Comparison of ENCODE assay signal across 38 mouse cellular contexts in the genomic region with DNA sequence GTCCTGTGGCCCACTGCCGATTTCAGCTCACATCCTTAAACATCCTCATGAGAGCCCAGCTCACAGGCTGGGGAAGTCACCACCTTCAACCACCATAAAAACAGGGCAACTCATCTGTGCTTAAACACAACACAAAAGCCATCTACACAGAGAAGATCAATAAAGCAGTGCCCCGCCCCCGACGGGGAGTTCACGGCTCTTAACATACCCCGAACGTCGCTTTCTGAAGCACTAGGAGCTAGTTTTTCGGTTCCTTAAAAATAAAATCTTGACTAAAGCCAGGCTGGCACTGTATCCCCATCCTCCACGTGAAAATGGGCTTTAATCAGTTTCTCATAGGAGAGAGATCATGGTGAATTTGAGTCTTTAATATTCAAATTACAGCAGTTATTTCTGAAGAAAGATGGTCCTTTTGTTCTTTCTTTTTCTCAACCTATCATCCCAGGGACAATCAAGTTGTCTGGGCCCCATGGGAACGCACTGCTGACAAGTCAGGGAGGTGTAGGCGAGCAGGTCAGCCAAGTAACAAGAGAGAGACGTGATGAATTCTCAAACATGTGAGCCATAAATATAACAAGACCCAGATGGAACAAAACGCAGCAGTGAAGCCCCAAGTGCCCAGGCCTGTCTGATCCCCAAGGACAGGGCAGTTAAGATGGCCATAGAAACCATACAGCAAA. TPM values are rescaled to one million over a fixed set of nuclear protein-coding genes. Genes with fewer than 3 reads are reported as not detected.
DNase-seq lines count a peak whose midpoint lies in the region; ATAC-seq lines count a peak whose summit lies in the region.
"Had no signal": no experiment of that assay in that cellular context is flagged by ENCODE, and none has a peak within 500 bp of the region (broad histone marks: within the 10 kb centered on the region; RNA-seq: fewer than 3 reads in every experiment).

No protein-coding gene starts in this region.

- H3K4me1 ChIP-seq in midbrain, embryonic 14.5 days (ENCODE audit: control insufficient read depth, insufficient read depth, low read length), result peaks cover 16% of the 10 kb centered on the region
- peaks cover 13% of the 10 kb centered on the region for H3K4me1 ChIP-seq in midbrain, embryonic 11.5 days (ENCODE audit: control insufficient read depth, insufficient read depth, low read length)
- H3K4me1 ChIP-seq in hindbrain, embryonic 14.5 days (replicated peaks; ENCODE audit: control insufficient read depth, insufficient read depth, low read length), result peaks cover 25% of the 10 kb centered on the region; the same call in 1 of the 2 replicates
- H3K4me1 ChIP-seq in neural tube, embryonic 12.5 days, result peaks cover 54% of the 10 kb centered on the region
- peaks cover 61% of the 10 kb centered on the region for H3K4me1 ChIP-seq in embryonic facial prominence, embryonic 10.5 days
- H3K4me1 ChIP-seq: liver, embryonic 13.5 days had no signal

- WGBS in midbrain, embryonic 14.5 days, result 53% methylated on average over 14 of the region's 14 CpGs
- 70% methylated on average over 14 of the region's 14 CpGs for WGBS in midbrain, embryonic 11.5 days
- 29% methylated on average over 14 of the region's 14 CpGs for WGBS in hindbrain, embryonic 14.5 days
- WGBS in neural tube, embryonic 12.5 days, result 14% methylated on average over 14 of the region's 14 CpGs
- 78% methylated on average over 14 of the region's 14 CpGs for WGBS in embryonic facial prominence, embryonic 10.5 days

- H3K27me3 ChIP-seq in midbrain, embryonic 14.5 days (ENCODE audit: control insufficient read depth, insufficient read depth, low read length), result no peaks in the 10 kb centered on the region
- H3K27me3 ChIP-seq in midbrain, embryonic 11.5 days (ENCODE audit: control insufficient read depth, insufficient read depth, low read length), result no peaks in the 10 kb centered on the region
- H3K27me3 ChIP-seq in hindbrain, embryonic 14.5 days (ENCODE audit: control insufficient read depth, insufficient read depth, low read length), result no peaks in the 10 kb centered on the region
- no peaks in the 10 kb centered on the region for H3K27me3 ChIP-seq in neural tube, embryonic 12.5 days (replicated peaks)
- H3K27me3 ChIP-seq in embryonic facial prominence, embryonic 10.5 days (replicated peaks; ENCODE audit: low read depth, poor library complexity, severe bottlenecking), result no peaks in the 10 kb centered on the region
- H3K27me3 ChIP-seq: limb, embryonic 13.5 days; liver, embryonic 13.5 days had no signal

- DNase-seq in embryo, embryonic 10 days (ENCODE audit: low spot score), result peak; percentile 35
- no peak for DNase-seq in embryo, embryonic 11 days
- DNase-seq in midbrain, embryonic 14.5 days, result no peak
- DNase-seq in midbrain, embryonic 11.5 days (ENCODE audit: low spot score, missing footprints), result no peak
- no peak for DNase-seq in hindbrain, embryonic 14.5 days (ENCODE audit: low spot score)
- DNase-seq in embryonic facial prominence, embryonic 10.5 days (ENCODE audit: low spot score), result no peak
- DNase-seq: adrenal gland, postnatal 10 days; cerebellum, adult 11 months; cerebellum, adult 9-10 months; cerebellum, postnatal 36 days; gastrocnemius, postnatal 36 days; heart, postnatal 36 days; kidney, adult 9 months; kidney, postnatal 25 days; liver, embryonic 13.5 days; lung, adult 18-20 months; lung, postnatal 4 days; retina, postnatal 1 day; spleen, adult 18-20 months; thymus, postnatal 25 days had no signal

- no peak overlapping the region for H3K4me2 ChIP-seq in midbrain, embryonic 14.5 days (ENCODE audit: low read length)
- no peak overlapping the region for H3K4me2 ChIP-seq in midbrain, embryonic 11.5 days
- no peak overlapping the region for H3K4me2 ChIP-seq in hindbrain, embryonic 14.5 days (replicated peaks)
- H3K4me2 ChIP-seq in neural tube, embryonic 12.5 days (replicated peaks), result 0 out of 2 replicates have a peak overlapping the region, but pooled peaks have one; percentile 1
- H3K4me2 ChIP-seq: heart, embryonic 11.5 days; limb, embryonic 13.5 days; liver, embryonic 13.5 days had no signal

- peaks cover 27% of the 10 kb centered on the region for H3K36me3 ChIP-seq in midbrain, embryonic 14.5 days (ENCODE audit: control insufficient read depth, insufficient read depth, low read length)
- H3K36me3 ChIP-seq in midbrain, embryonic 11.5 days (ENCODE audit: control insufficient read depth, insufficient read depth, low read length), result peaks cover 4% of the 10 kb centered on the region
- H3K36me3 ChIP-seq in hindbrain, embryonic 14.5 days (replicated peaks; ENCODE audit: control insufficient read depth, insufficient read depth), result peaks cover 35% of the 10 kb centered on the region
- peaks cover 20% of the 10 kb centered on the region for H3K36me3 ChIP-seq in neural tube, embryonic 12.5 days
- peaks cover 57% of the 10 kb centered on the region for H3K36me3 ChIP-seq in embryonic facial prominence, embryonic 10.5 days (replicated peaks)
- H3K36me3 ChIP-seq: G1E; liver, embryonic 13.5 days had no signal

- H3K9me3 ChIP-seq in midbrain, embryonic 14.5 days (ENCODE audit: control insufficient read depth, low read length), result no peaks in the 10 kb centered on the region
- H3K9me3 ChIP-seq in midbrain, embryonic 11.5 days (ENCODE audit: control insufficient read depth, low read length), result no peaks in the 10 kb centered on the region
- H3K9me3 ChIP-seq in hindbrain, embryonic 14.5 days (ENCODE audit: control insufficient read depth, low read length), result no peaks in the 10 kb centered on the region
- H3K9me3 ChIP-seq in neural tube, embryonic 12.5 days, result no peaks in the 10 kb centered on the region
- no peaks in the 10 kb centered on the region for H3K9me3 ChIP-seq in embryonic facial prominence, embryonic 10.5 days
- H3K9me3 ChIP-seq: G1E; limb, embryonic 13.5 days; liver, embryonic 13.5 days had no signal

- H3K27ac ChIP-seq in midbrain, embryonic 14.5 days (replicated peaks; ENCODE audit: low read depth, low read length), result peak overlapping the region; percentile 23; the same call in 1 of the 2 replicates
- no peak overlapping the region for H3K27ac ChIP-seq in midbrain, embryonic 11.5 days (ENCODE audit: low read depth, low read length)
- H3K27ac ChIP-seq in hindbrain, embryonic 14.5 days, result peak overlapping the region; percentile 16; the same call in 1 of the 2 replicates
- H3K27ac ChIP-seq in neural tube, embryonic 12.5 days, result 0 out of 2 replicates have a peak overlapping the region, but pooled peaks have one; percentile 1
- no peak overlapping the region for H3K27ac ChIP-seq in embryonic facial prominence, embryonic 10.5 days (replicated peaks)
- H3K27ac ChIP-seq: limb, embryonic 13.5 days; liver, embryonic 13.5 days had no signal

- no peak overlapping the region for H3K4me3 ChIP-seq in midbrain, embryonic 14.5 days (replicated peaks; ENCODE audit: low read depth, low read length)
- H3K4me3 ChIP-seq in midbrain, embryonic 11.5 days (ENCODE audit: low read depth, low read length), result no peak overlapping the region
- H3K4me3 ChIP-seq in hindbrain, embryonic 14.5 days (replicated peaks; ENCODE audit: low read length), result no peak overlapping the region
- H3K4me3 ChIP-seq in neural tube, embryonic 12.5 days, result no peak overlapping the region
- no peak overlapping the region for H3K4me3 ChIP-seq in embryonic facial prominence, embryonic 10.5 days
- H3K4me3 ChIP-seq: limb, embryonic 13.5 days; liver, embryonic 13.5 days; megakaryocyte, embryonic 14.5 days had no signal

- no peak for ATAC-seq in midbrain, embryonic 14.5 days (ENCODE audit: low FRiP score, low TSS enrichment)
- no peak for ATAC-seq in midbrain, embryonic 11.5 days (ENCODE audit: low FRiP score)
- no peak for ATAC-seq in hindbrain, embryonic 14.5 days (ENCODE audit: low FRiP score)
- ATAC-seq in neural tube, embryonic 12.5 days (ENCODE audit: low FRiP score, low read depth), result no peak
- ATAC-seq in erythroblast, adult 5-6 weeks (replicated peaks; ENCODE audit: low FRiP score, poor library complexity, severe bottlenecking), result no peak
- ATAC-seq: forebrain, embryonic 14.5 days; intestine, postnatal 0 days; lung, postnatal 0 days had no signal

- no peak overlapping the region; the same call in 1 of the 2 replicates for H3K9ac ChIP-seq in midbrain, embryonic 14.5 days (replicated peaks; ENCODE audit: low read length)
- no peak overlapping the region for H3K9ac ChIP-seq in midbrain, embryonic 11.5 days (ENCODE audit: low read length)
- no peak overlapping the region for H3K9ac ChIP-seq in hindbrain, embryonic 14.5 days
- H3K9ac ChIP-seq in neural tube, embryonic 12.5 days, result no peak overlapping the region
- H3K9ac ChIP-seq: limb, embryonic 13.5 days; liver, embryonic 13.5 days had no signal

RNA-seq across cellular contexts. Expression of gene Atp6v0a4, which starts 38.6 kb away (rescaled TPM):
- 0.32 TPM in 1 of 2 replicates, not detected in the other for polyA plus RNA-seq in midbrain, embryonic 14.5 days (2014; fragmentation: Nextera tagmentation; extraction: Ambion mirVana)
- not detected in 2 replicates for polyA plus RNA-seq in midbrain, embryonic 11.5 days (2014; fragmentation: Nextera tagmentation; extraction: Ambion mirVana)
- polyA plus RNA-seq in hindbrain, embryonic 14.5 days (2014; fragmentation: Nextera tagmentation; extraction: Ambion mirVana), result 0.09 and 0.26 TPM in 2 replicates
- polyA plus RNA-seq in neural tube, embryonic 12.5 days (2016; fragmentation: Nextera tagmentation; extraction: Ambion mirVana), result 0.15 TPM in 1 of 2 replicates, not detected in the other
- total RNA-seq in erythroblast, adult 5-6 weeks (2015; ENCODE audit: low replicate concordance), result 0.38 and 0.63 TPM in 2 replicates
- total RNA-seq in erythroblast, adult 5-6 weeks (2017; ENCODE audit: low replicate concordance), result not detected in 2 replicates
- polyA plus RNA-seq in embryonic facial prominence, embryonic 10.5 days (2016; fragmentation: Nextera tagmentation; extraction: Ambion mirVana), result 0.05 TPM in 2 replicates
- total RNA-seq: G1E had no signal
- polyA plus RNA-seq: embryonic facial prominence, embryonic 11.5 days; forebrain, embryonic 14.5 days; G1E had no signal

RNA-seq across cellular contexts. Expression of gene Tmem213, which starts 53.9 kb away (rescaled TPM):
- polyA plus RNA-seq in midbrain, embryonic 14.5 days (2014; fragmentation: Nextera tagmentation; extraction: Ambion mirVana), result not detected in 2 replicates
- not detected in 2 replicates for polyA plus RNA-seq in midbrain, embryonic 11.5 days (2014; fragmentation: Nextera tagmentation; extraction: Ambion mirVana)
- not detected in 2 replicates for polyA plus RNA-seq in hindbrain, embryonic 14.5 days (2014; fragmentation: Nextera tagmentation; extraction: Ambion mirVana)
- polyA plus RNA-seq in neural tube, embryonic 12.5 days (2016; fragmentation: Nextera tagmentation; extraction: Ambion mirVana), result not detected in 2 replicates
- not detected in 2 replicates for total RNA-seq in erythroblast, adult 5-6 weeks (2015; ENCODE audit: low replicate concordance)
- total RNA-seq in erythroblast, adult 5-6 weeks (2017; ENCODE audit: low replicate concordance), result not detected in 2 replicates
- polyA plus RNA-seq in embryonic facial prominence, embryonic 10.5 days (2016; fragmentation: Nextera tagmentation; extraction: Ambion mirVana), result 0.25 and 0.52 TPM in 2 replicates
- total RNA-seq: adrenal gland, postnatal 10 days; G1E; gastrocnemius, adult 18-20 months; gastrocnemius, postnatal 36 days; heart, adult 18-20 months; heart, postnatal 36 days; layer of hippocampus, adult 18-20 months; layer of hippocampus, postnatal 10 days; left cerebral cortex, adult 18-20 months; left cerebral cortex, postnatal 25 days had no signal
- polyA plus RNA-seq: C2C12; embryonic facial prominence, embryonic 11.5 days; forebrain, embryonic 14.5 days; G1E; heart, embryonic 11.5 days; intestine, postnatal 0 days; liver, embryonic 13.5 days; neural tube, embryonic 14.5 days had no signal

Comparison
In these comparisons a context has a peak if more than half of its experiments do, and no peak if none do; other contexts are left out.
1. H3K27ac ChIP-seq: peak in midbrain, embryonic 14.5 days (single experiment), hindbrain, embryonic 14.5 days (single experiment) and neural tube, embryonic 12.5 days (single experiment); none in midbrain, embryonic 11.5 days (single experiment) and embryonic facial prominence, embryonic 10.5 days (single experiment).